Mouse (Mus musculus) myocyte (in vitro differentiated cells): ENCODE data around the gene Rabgap1l. TPM values are rescaled to one million over a fixed set of nuclear protein-coding genes. Genes with fewer than 3 reads are reported as not detected.

Experiments used
- H3K27me3 ChIP-seq: one replicate; pipeline ENCODE4 v1.6.1; 2011; ENCODE audit not compliant: control insufficient read depth, insufficient read depth, insufficient read length
- H3K36me3 ChIP-seq: one replicate; pipeline ENCODE4 v1.6.1; 2011; ENCODE audit not compliant: control insufficient read depth, insufficient read depth
- H3K4me2 ChIP-seq: one replicate; pipeline ENCODE4 v1.6.1; 2011; ENCODE audit warnings: low read depth, control low read depth
- H3K4me3 ChIP-seq: one replicate; pipeline ENCODE4 v1.5.1; 2011; ENCODE audit warnings: mild to moderate bottlenecking, control low read depth, moderate library complexity
- H3K79me2 ChIP-seq: one replicate; pipeline ENCODE4 v1.6.1; 2011; ENCODE audit not compliant: control insufficient read depth, insufficient read depth
- H3ac ChIP-seq: one replicate; pipeline ENCODE4 v1.6.1; 2011; ENCODE audit not compliant: control insufficient read depth, insufficient read length
- CEBPB ChIP-seq: IDR thresholded peaks from 2 replicates; pipeline ENCODE4 v1.6.1; 2011; ENCODE audit warnings: mild to moderate bottlenecking, moderate library complexity; ENCODE audit not compliant: poor library complexity, insufficient read depth, severe bottlenecking
- E2F4 ChIP-seq: IDR thresholded peaks from one replicate; pipeline ENCODE4 v1.6.1; 2011; ENCODE audit warnings: mild to moderate bottlenecking, control low read depth, moderate library complexity; ENCODE audit not compliant: insufficient read depth
- MAX ChIP-seq: IDR thresholded peaks from one replicate; pipeline ENCODE4 v1.6.1; 2011; ENCODE audit warnings: low read depth, mild to moderate bottlenecking, control low read depth
- MYOD1 ChIP-seq, 3 experiments: IDR thresholded peaks; one replicate each; pipeline ENCODE4 v1.6.1; 2011; ENCODE audit warnings: control low read depth in 2 of 3, low read depth in 2 of 3, mild to moderate bottlenecking in 2 of 3, moderate library complexity in 1 of 3; ENCODE audit not compliant: insufficient read length in 2 of 3, control insufficient read depth in 1 of 3
- MYOG ChIP-seq, 3 experiments: IDR thresholded peaks; one replicate each; pipeline ENCODE4 v1.6.1; 2011; ENCODE audit warnings: control low read depth in 2 of 3, low read depth in 2 of 3, mild to moderate bottlenecking in 2 of 3; ENCODE audit not compliant: insufficient read length in 2 of 3, control insufficient read depth in 1 of 3, insufficient read depth in 1 of 3
- POLR2A ChIP-seq: IDR thresholded peaks from one replicate; pipeline ENCODE4 v1.6.1; 2011; ENCODE audit warnings: low read depth, mild to moderate bottlenecking, control low read depth, moderate library complexity; ENCODE audit not compliant: insufficient read length
- POLR2AphosphoS2 ChIP-seq: IDR thresholded peaks from one replicate; pipeline ENCODE4 v1.6.1; 2011; ENCODE audit warnings: low read depth, control low read depth; ENCODE audit not compliant: insufficient read length
- REST ChIP-seq: IDR thresholded peaks from one replicate; pipeline ENCODE4 v1.6.1; 2011; ENCODE audit warnings: mild to moderate bottlenecking, control low read depth, moderate library complexity; ENCODE audit not compliant: insufficient read depth, insufficient read length
- SRF ChIP-seq: IDR thresholded peaks from one replicate; pipeline ENCODE4 v1.6.1; 2011; ENCODE audit warnings: low read depth; ENCODE audit not compliant: control insufficient read depth, insufficient read length
- TCF12 ChIP-seq: IDR thresholded peaks from one replicate; pipeline ENCODE4 v1.6.1; 2011; ENCODE audit warnings: mild to moderate bottlenecking, control low read depth; ENCODE audit not compliant: poor library complexity, insufficient read depth, severe bottlenecking
- TCF3 ChIP-seq: IDR thresholded peaks from one replicate; pipeline ENCODE4 v1.6.1; 2011; ENCODE audit warnings: low read depth, control low read depth; ENCODE audit not compliant: insufficient read length
- USF1 ChIP-seq: IDR thresholded peaks from one replicate; pipeline ENCODE4 v1.6.1; 2011; ENCODE audit warnings: low read depth, mild to moderate bottlenecking, control low read depth, moderate library complexity
- polyA plus RNA-seq: library from polyadenylated mRNA; unstranded; fragments of >200 nt; fragmentation: generic; extraction: Trizol; gene quantifications from one replicate; pipeline ENCODE4 v1.2.1, GENCODE M21; 2012; ENCODE audit warnings: missing spikeins

Gene Rabgap1l
- polyA plus RNA-seq, 1 experiment, result 6.3 TPM

DNA sequence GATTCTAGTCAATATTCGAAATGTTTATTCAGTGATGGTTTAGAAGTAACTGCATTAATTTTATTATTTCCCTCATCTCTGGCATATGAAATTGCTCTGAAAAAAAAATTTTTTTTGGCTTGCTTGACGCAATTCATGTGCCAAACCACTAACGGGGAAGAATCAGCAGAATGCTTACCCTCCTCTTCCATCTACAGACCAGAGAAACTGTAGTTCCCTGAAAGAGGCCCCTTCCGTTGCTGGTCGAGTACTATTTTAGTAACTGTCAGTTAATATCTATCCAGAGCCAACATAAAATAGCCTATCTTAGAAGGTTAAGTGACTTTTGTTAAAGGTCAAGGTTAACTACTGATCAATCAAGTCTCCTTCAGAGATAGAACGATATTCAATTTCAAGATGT lies 491.9 kb downstream of the Rabgap1l start:
- H3K27me3 ChIP-seq, result no peaks in the 10 kb centered on the region
- H3K4me2 ChIP-seq, result no peak overlapping the region
- H3K36me3 ChIP-seq, result no peaks in the 10 kb centered on the region
- no peak overlapping the region for H3K4me3 ChIP-seq
- no peaks in the 10 kb centered on the region for H3K79me2 ChIP-seq
- no peak for TF ChIP-seq SRF
- TF ChIP-seq MYOG (IDR thresholded peaks at IDR 0.05; ENCODE audit: control insufficient read depth in 1 of 3, insufficient read depth in 1 of 3, insufficient read length in 2 of 3, low read depth in 2 of 3), result no peak
- TF ChIP-seq TCF3, result no peak
- no peak overlapping the region for H3ac ChIP-seq

DNA sequence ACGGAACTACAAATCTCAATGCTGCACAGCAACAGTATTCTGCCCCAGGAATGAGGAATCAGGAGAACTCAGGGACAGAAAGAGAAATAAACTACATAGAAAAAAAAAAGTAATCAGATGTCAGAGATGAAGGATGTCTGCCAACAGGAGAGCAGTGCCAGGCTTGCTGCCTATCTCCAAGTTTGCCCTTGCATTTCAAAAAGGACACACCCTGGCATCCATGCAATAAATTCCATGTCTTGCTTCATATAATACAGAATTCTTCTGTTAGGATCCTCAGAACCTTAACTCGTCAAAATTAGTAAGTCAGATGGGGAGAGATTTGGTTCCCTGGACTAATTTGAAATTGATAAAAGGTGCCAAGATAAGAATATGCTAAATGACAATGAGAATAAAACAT lies 492.3 kb downstream of the Rabgap1l start:
- no peaks in the 10 kb centered on the region for H3K79me2 ChIP-seq
- H3K27me3 ChIP-seq, result no peaks in the 10 kb centered on the region
- no peak overlapping the region for H3K4me3 ChIP-seq
- no peaks in the 10 kb centered on the region for H3K36me3 ChIP-seq
- TF ChIP-seq MYOD1 (IDR thresholded peaks at IDR 0.05; ENCODE audit: control insufficient read depth in 1 of 3, insufficient read length in 2 of 3, low read depth in 2 of 3) (no peak), TCF12 (no peak), CEBPB (0 out of 2 replicates have a peak, but pooled peaks have one; percentile 19)
- H3K4me2 ChIP-seq, result no peak overlapping the region
- no peak overlapping the region for H3ac ChIP-seq

DNA sequence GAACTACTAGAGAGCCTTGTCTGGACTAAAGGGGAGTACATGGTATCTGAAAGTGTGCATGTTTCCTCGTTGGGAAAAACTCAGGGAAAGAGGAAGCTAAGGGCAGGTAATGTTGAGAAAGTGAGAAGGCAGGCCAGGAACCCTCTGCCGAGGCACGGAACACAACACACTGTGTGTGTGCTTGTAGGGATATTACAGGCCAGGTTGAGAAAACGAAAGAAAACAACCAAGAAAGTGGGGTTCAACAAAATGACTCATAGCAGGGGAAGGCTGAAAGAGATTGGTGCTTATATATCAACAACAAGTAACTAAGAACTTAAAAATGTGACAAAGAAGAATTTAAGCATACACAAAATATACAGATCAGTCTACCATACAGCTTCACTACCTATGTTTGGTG lies 493.0 kb downstream of the Rabgap1l start:
- no peaks in the 10 kb centered on the region for H3K36me3 ChIP-seq
- no peak for TF ChIP-seq TCF3
- no peak for TF ChIP-seq POLR2AphosphoS2
- TF ChIP-seq TCF12, result no peak
- no peak for TF ChIP-seq REST
- no peak for TF ChIP-seq USF1
- TF ChIP-seq E2F4, result no peak
- no peaks in the 10 kb centered on the region for H3K27me3 ChIP-seq
- H3K4me3 ChIP-seq, result no peak overlapping the region
- H3K4me2 ChIP-seq, result no peak overlapping the region
- no peaks in the 10 kb centered on the region for H3K79me2 ChIP-seq
- H3ac ChIP-seq, result no peak overlapping the region

DNA sequence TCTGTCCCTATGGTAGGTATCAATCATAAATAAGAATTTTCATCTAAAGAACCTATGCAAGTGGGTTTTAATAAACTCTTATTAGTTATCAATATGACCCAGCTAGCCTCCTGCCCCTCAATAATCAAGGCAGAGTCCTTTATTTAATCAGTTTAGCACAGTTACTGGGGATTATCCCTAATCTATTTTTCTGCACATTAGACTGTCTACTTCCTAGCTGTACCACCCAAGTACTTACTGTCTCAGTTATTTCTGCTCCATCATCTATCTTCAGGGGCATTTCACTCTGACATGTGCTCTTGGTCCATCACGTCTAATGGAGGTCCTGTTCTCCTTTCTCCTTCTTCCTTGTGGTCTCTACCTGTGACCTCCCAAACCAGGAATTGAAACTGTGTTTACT lies 494.1 kb downstream of the Rabgap1l start:
- Histone ChIP-seq H3K27me3 (no peaks in the 10 kb centered on the region), H3K36me3 (no peaks in the 10 kb centered on the region), H3K4me3 (no peak overlapping the region), H3ac (no peak overlapping the region), H3K4me2 (no peak overlapping the region), H3K79me2 (no peaks in the 10 kb centered on the region)
- TF ChIP-seq CEBPB, result no peak
- no peak for TF ChIP-seq MYOG (IDR thresholded peaks at IDR 0.05; ENCODE audit: control insufficient read depth in 1 of 3, insufficient read depth in 1 of 3, insufficient read length in 2 of 3, low read depth in 2 of 3)
- no peak for TF ChIP-seq MAX

DNA sequence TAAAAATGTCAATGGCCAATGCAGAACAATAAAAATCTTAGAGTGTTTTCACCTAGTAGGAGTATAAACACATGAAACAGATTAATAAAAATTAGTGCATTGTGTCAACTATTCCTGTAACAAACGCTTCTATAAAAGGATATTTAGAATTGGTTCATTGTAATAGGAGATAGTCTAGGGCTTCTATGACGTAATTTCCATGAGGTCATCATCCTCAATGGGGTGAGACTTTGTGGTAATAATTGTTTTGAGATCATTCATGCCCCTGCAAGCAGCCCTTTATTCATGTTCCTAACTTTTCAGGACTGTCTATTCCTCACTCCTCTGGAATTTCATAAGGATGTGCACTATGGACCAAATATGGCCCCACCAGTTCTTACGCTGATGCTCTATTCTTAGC lies 495.3 kb downstream of the Rabgap1l start:
- TF ChIP-seq TCF12 (no peak), REST (no peak), SRF (no peak), USF1 (no peak), MYOD1 (IDR thresholded peaks at IDR 0.05; ENCODE audit: control insufficient read depth in 1 of 3, insufficient read length in 2 of 3, low read depth in 2 of 3) (no peak), MYOG (IDR thresholded peaks at IDR 0.05; ENCODE audit: control insufficient read depth in 1 of 3, insufficient read depth in 1 of 3, insufficient read length in 2 of 3, low read depth in 2 of 3) (no peak), MAX (no peak), POLR2A (no peak), CEBPB (no peak), TCF3 (no peak)
- no peaks in the 10 kb centered on the region for H3K27me3 ChIP-seq
- H3K79me2 ChIP-seq, result no peaks in the 10 kb centered on the region
- H3ac ChIP-seq, result no peak overlapping the region
- H3K4me2 ChIP-seq, result no peak overlapping the region
- H3K4me3 ChIP-seq, result no peak overlapping the region
- no peaks in the 10 kb centered on the region for H3K36me3 ChIP-seq

DNA sequence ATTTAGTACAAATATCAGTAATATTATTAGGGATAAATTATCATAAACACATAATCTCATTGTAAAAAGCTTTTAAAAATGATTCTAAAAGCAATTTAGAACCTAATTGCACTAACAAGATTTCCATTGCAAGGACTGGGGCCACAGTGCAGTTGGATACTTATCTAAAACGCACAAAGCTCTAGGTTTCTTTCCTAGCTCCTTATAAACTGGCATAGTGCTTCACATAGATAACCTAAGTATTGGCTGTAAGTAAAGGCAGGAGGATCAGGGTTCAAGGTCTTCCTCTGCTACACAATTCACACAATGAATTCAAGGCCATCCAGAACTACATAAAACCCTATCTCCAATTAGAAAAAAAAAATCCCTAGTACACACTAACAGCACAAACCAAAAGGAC lies 497.7 kb downstream of the Rabgap1l start:
- no peaks in the 10 kb centered on the region for H3K79me2 ChIP-seq
- no peaks in the 10 kb centered on the region for H3K27me3 ChIP-seq
- TF ChIP-seq USF1, result no peak
- TF ChIP-seq REST, result no peak
- TF ChIP-seq SRF, result no peak
- TF ChIP-seq POLR2A, result no peak
- TF ChIP-seq CEBPB, result no peak
- TF ChIP-seq E2F4, result no peak
- no peak for TF ChIP-seq MYOG (IDR thresholded peaks at IDR 0.05; ENCODE audit: control insufficient read depth in 1 of 3, insufficient read depth in 1 of 3, insufficient read length in 2 of 3, low read depth in 2 of 3)
- H3K4me3 ChIP-seq, result no peak overlapping the region
- no peak overlapping the region for H3ac ChIP-seq
- no peak overlapping the region for H3K4me2 ChIP-seq
- no peaks in the 10 kb centered on the region for H3K36me3 ChIP-seq
